Mouse (Mus musculus) kidney, embryonic 16.5 days (tissue): ENCODE measurements around the gene Zfp683. TPM values are rescaled to one million over a fixed set of nuclear protein-coding genes. Genes with fewer than 3 reads are reported as not detected.

Experiments
- ATAC-seq: fragments of 200-750 bp; cut with Nextera tagmentation; 2 replicates; pipeline ENCODE4 v1.8.0; 2017; ENCODE audit warnings: moderate TSS enrichment; ENCODE audit not compliant: low FRiP score, low TSS enrichment
- H3K27ac ChIP-seq: fragments of 300-500 bp; sonication (generic); 2 replicates; pipeline ENCODE4 v1.5.1; 2014; ENCODE audit warnings: low read length
- H3K27me3 ChIP-seq: fragments of 300-500 bp; sonication (generic); 2 replicates; pipeline ENCODE4 v1.6.1; 2014; ENCODE audit warnings: low read length, control low read depth, mixed read lengths; ENCODE audit not compliant: insufficient read depth
- H3K36me3 ChIP-seq: fragments of 300-500 bp; sonication (generic); 2 replicates; pipeline ENCODE4 v1.6.1; 2014; ENCODE audit warnings: low read length, control low read depth, mixed read lengths; ENCODE audit not compliant: insufficient read depth
- H3K4me1 ChIP-seq: fragments of 300-500 bp; sonication (generic); 2 replicates; pipeline ENCODE4 v1.6.1; 2014; ENCODE audit warnings: low read length, control low read depth, mixed read lengths; ENCODE audit not compliant: insufficient read depth
- H3K4me2 ChIP-seq: fragments of 300-500 bp; sonication (generic); replicated peaks from 2 replicates; pipeline ENCODE4 v1.6.1; 2014; ENCODE audit warnings: low read depth, low read length
- H3K4me3 ChIP-seq: fragments of 300-500 bp; sonication (generic); 2 replicates; pipeline ENCODE4 v1.5.1; 2014; ENCODE audit warnings: mild to moderate bottlenecking, low read length
- H3K9ac ChIP-seq: fragments of 300-500 bp; sonication (generic); replicated peaks from 2 replicates; pipeline ENCODE4 v1.6.1; 2014; ENCODE audit warnings: low read length
- H3K9me3 ChIP-seq: fragments of 300-500 bp; sonication (generic); 2 replicates; pipeline ENCODE4 v1.6.1; 2016; ENCODE audit warnings: low read length, control low read depth
- WGBS: fragments of 180-500 bp; shearing (Covaris S2); extraction: QIAGEN DNeasy Blood & Tissue Kit; methylation state at CpG from one replicate; pipeline ENCODE4 v1.1.7; 2014; 5-methylcytosine and 5-hydroxymethylcytosine counted together
- polyA plus RNA-seq: library from polyadenylated mRNA; unstranded; fragments of >200 nt; fragmentation: Nextera tagmentation; extraction: Ambion mirVana; gene quantifications from 2 replicates; pipeline ENCODE4 v1.2.1, GENCODE M21; 2015

The Zfp683 gene
- not detected in 2 replicates for polyA plus RNA-seq

GRCm38 (mm10) chr4:134053538-134053937, at the start of gene Zfp683:
Zfp683 (plus strand) TSS chr4:134053838.
- no peaks in the 10 kb centered on the region for H3K27me3 ChIP-seq
- H3K27ac ChIP-seq = no peak within 1 kb of the TSS
- no peaks in the 10 kb centered on the region for H3K36me3 ChIP-seq
- H3K4me2 ChIP-seq = no peak within 1 kb of the TSS
- H3K9me3 ChIP-seq = no peaks in the 10 kb centered on the region
- H3K4me3 ChIP-seq = no peak within 1 kb of the TSS
- peaks cover 6% of the 10 kb centered on the region; the same call in 1 of the 2 replicates for H3K4me1 ChIP-seq
- no peak for ATAC-seq
- 90% methylated on average over 3 of the region's 3 CpGs for WGBS
- no peak within 1 kb of the TSS for H3K9ac ChIP-seq

GRCm38 (mm10) chr4:134005581-134006358, 47.9 kb upstream of the Zfp683 start:
- Histone ChIP-seq H3K27me3 (no peaks in the 10 kb centered on the region), H3K9ac (no peak overlapping the region), H3K9me3 (no peaks in the 10 kb centered on the region), H3K27ac (no peak overlapping the region), H3K36me3 (no peaks in the 10 kb centered on the region), H3K4me1 (0 out of 2 replicates have a peak, but pooled peaks cover 2% of the 10 kb centered on the region), H3K4me2 (no peak overlapping the region), H3K4me3 (no peak overlapping the region)
- ATAC-seq = no peak
- WGBS = 85% methylated on average over 12 of the region's 12 CpGs

GRCm38 (mm10) chr4:134006845-134007244, 46.8 kb upstream of the Zfp683 start:
- Histone ChIP-seq H3K4me3 (no peak overlapping the region), H3K27ac (no peak overlapping the region), H3K9ac (no peak overlapping the region), H3K27me3 (no peaks in the 10 kb centered on the region), H3K4me1 (peaks cover 3% of the 10 kb centered on the region; the same call in 1 of the 2 replicates), H3K4me2 (no peak overlapping the region), H3K9me3 (no peaks in the 10 kb centered on the region), H3K36me3 (no peaks in the 10 kb centered on the region)
- ATAC-seq = no peak
- 91% methylated on average over 3 of the region's 3 CpGs for WGBS

GRCm38 (mm10) chr4:134009709-134010108, 43.9 kb upstream of the Zfp683 start:
- Histone ChIP-seq H3K9ac (no peak overlapping the region), H3K4me3 (no peak overlapping the region), H3K36me3 (no peaks in the 10 kb centered on the region), H3K4me1 (peaks cover 8% of the 10 kb centered on the region; the same call in 1 of the 2 replicates), H3K27me3 (no peaks in the 10 kb centered on the region), H3K27ac (no peak overlapping the region), H3K4me2 (no peak overlapping the region), H3K9me3 (no peaks in the 10 kb centered on the region)
- 60% methylated on average over 6 of the region's 6 CpGs for WGBS
- ATAC-seq = no peak

GRCm38 (mm10) chr4:134011450-134012414, 41.9 kb upstream of the Zfp683 start:
- H3K4me1 ChIP-seq = peaks cover 14% of the 10 kb centered on the region
- WGBS = 18% methylated on average over 16 of the region's 16 CpGs
- H3K9me3 ChIP-seq = no peaks in the 10 kb centered on the region
- no peak overlapping the region for H3K4me2 ChIP-seq
- ATAC-seq = peak; percentile 31; the same call in 1 of the 2 replicates
- H3K9ac ChIP-seq = no peak overlapping the region
- 0 out of 2 replicates have a peak overlapping the region, but pooled peaks have one; percentile 49 for H3K27ac ChIP-seq
- H3K4me3 ChIP-seq = no peak overlapping the region
- no peaks in the 10 kb centered on the region for H3K36me3 ChIP-seq
- peaks cover 5% of the 10 kb centered on the region for H3K27me3 ChIP-seq

GRCm38 (mm10) chr4:134012858-134013528, 40.6 kb upstream of the Zfp683 start:
- 41% methylated on average over 12 of the region's 12 CpGs for WGBS
- Histone ChIP-seq H3K9ac (no peak overlapping the region), H3K4me2 (no peak overlapping the region), H3K27me3 (peaks cover 18% of the 10 kb centered on the region), H3K36me3 (no peaks in the 10 kb centered on the region), H3K4me3 (no peak overlapping the region), H3K27ac (no peak overlapping the region), H3K9me3 (no peaks in the 10 kb centered on the region), H3K4me1 (peaks cover 27% of the 10 kb centered on the region)
- no peak for ATAC-seq

- no peak overlapping the region for H3K4me2 ChIP-seq
- WGBS = 12% methylated on average over 7 of the region's 7 CpGs
- peaks cover 42% of the 10 kb centered on the region for H3K4me1 ChIP-seq
- ATAC-seq = no peak
- no peaks in the 10 kb centered on the region for H3K9me3 ChIP-seq
- peaks cover 36% of the 10 kb centered on the region for H3K27me3 ChIP-seq
- no peak overlapping the region for H3K27ac ChIP-seq
- H3K36me3 ChIP-seq = no peaks in the 10 kb centered on the region
- no peak overlapping the region for H3K9ac ChIP-seq
- H3K4me3 ChIP-seq = no peak overlapping the region
These were observed 37.4 kb upstream of the Zfp683 start for GRCm38 (mm10) chr4:134016208-134016607.

GRCm38 (mm10) chr4:134016767-134017166, 36.9 kb upstream of the Zfp683 start:
- 4% methylated on average over 8 of the region's 8 CpGs for WGBS
- Histone ChIP-seq H3K27ac (no peak overlapping the region), H3K9me3 (no peaks in the 10 kb centered on the region), H3K27me3 (peaks cover 36% of the 10 kb centered on the region), H3K9ac (no peak overlapping the region), H3K4me3 (no peak overlapping the region), H3K4me1 (peaks cover 40% of the 10 kb centered on the region), H3K36me3 (no peaks in the 10 kb centered on the region), H3K4me2 (no peak overlapping the region)
- no peak for ATAC-seq

GRCm38 (mm10) chr4:134017201-134017865, 36.3 kb upstream of the Zfp683 start:
- no peaks in the 10 kb centered on the region for H3K9me3 ChIP-seq
- WGBS = 2% methylated on average over 21 of the region's 21 CpGs
- H3K4me1 ChIP-seq = peaks cover 35% of the 10 kb centered on the region
- H3K27ac ChIP-seq = no peak overlapping the region
- H3K36me3 ChIP-seq = no peaks in the 10 kb centered on the region
- peaks cover 36% of the 10 kb centered on the region for H3K27me3 ChIP-seq
- 0 out of 2 replicates have a peak, but pooled peaks have one; percentile 35 for ATAC-seq
- H3K9ac ChIP-seq = no peak overlapping the region
- H3K4me3 ChIP-seq = peak overlapping the region; percentile 26
- H3K4me2 ChIP-seq = peak overlapping the region; percentile 40
